Mouse (Mus musculus) brown adipose tissue, adult 24 weeks (tissue): Measurements from ENCODE around the gene S100a1. TPM values are rescaled to one million over a fixed set of nuclear protein-coding genes. Genes with fewer than 3 reads are reported as not detected.

Experiments
- H3K27ac ChIP-seq: fragments of 200-500 bp; replicated peaks from 2 replicates; pipeline ENCODE4 v1.5.1; 2012; ENCODE audit warnings: low read depth, mild to moderate bottlenecking, low read length
- H3K4me1 ChIP-seq: fragments of 200-500 bp; 2 replicates; pipeline ENCODE4 v1.6.1; 2012; ENCODE audit warnings: low read length, mixed read lengths; ENCODE audit not compliant: control insufficient read depth, insufficient read depth, insufficient read length
- H3K4me3 ChIP-seq: fragments of 200-500 bp; 2 replicates; pipeline ENCODE4 v1.5.1; 2012; ENCODE audit warnings: low read depth, mild to moderate bottlenecking, low read length, moderate library complexity; ENCODE audit not compliant: insufficient read depth
- polyA plus RNA-seq: library from polyadenylated mRNA; stranded (reverse); fragments of >200 nt; gene quantifications from 2 replicates; pipeline ENCODE4 v1.2.4, GENCODE M21; 2012; ENCODE audit not compliant: missing spikeins, insufficient read depth, insufficient read length

S100a1 gene
- 1,535 and 1,745 TPM in 2 replicates for polyA plus RNA-seq

GRCm38 (mm10) chr3:90513796-90514590 lies at the start of gene S100a1, which contains the start of gene S100a13:
TSS of gene S100a1 (minus strand) at chr3:90514392.
TSS of gene S100a13 (plus strand) at chr3:90514435.
- Histone ChIP-seq H3K4me1 (peaks cover 29% of the 10 kb centered on the region), H3K4me3 (peak within 1 kb of the TSS; percentile 77), H3K27ac (peak within 1 kb of the TSS; percentile 95)

GRCm38 (mm10) chr3:90560008-90560628 lies 45.9 kb upstream of the S100a1 start, which contains the start of gene S100a3:
TSS of gene S100a3 (plus strand) at chr3:90560578.
- no peak within 1 kb of the TSS for H3K4me3 ChIP-seq
- no peak within 1 kb of the TSS for H3K27ac ChIP-seq
- H3K4me1 ChIP-seq: no peaks in the 10 kb centered on the region; the same call in 1 of the 2 replicates

- Histone ChIP-seq H3K27ac (no peak overlapping the region), H3K4me3 (no peak overlapping the region), H3K4me1 (no peaks in the 10 kb centered on the region; the same call in 1 of the 2 replicates)
Observed at GRCm38 (mm10) chr3:90555954-90556353, 41.8 kb upstream of the S100a1 start.

GRCm38 (mm10) chr3:90552231-90552630 lies 38.0 kb upstream of the S100a1 start:
- Histone ChIP-seq H3K4me3 (no peak overlapping the region), H3K4me1 (peaks cover 3% of the 10 kb centered on the region), H3K27ac (no peak overlapping the region)

- H3K4me1 ChIP-seq: peaks cover 3% of the 10 kb centered on the region; the same call in 1 of the 2 replicates
- H3K4me3 ChIP-seq: no peak overlapping the region
- no peak overlapping the region for H3K27ac ChIP-seq
Observed at GRCm38 (mm10) chr3:90550421-90550790, 36.2 kb upstream of the S100a1 start.

- Histone ChIP-seq H3K27ac (no peak overlapping the region), H3K4me3 (no peak overlapping the region), H3K4me1 (peaks cover 3% of the 10 kb centered on the region; the same call in 1 of the 2 replicates)
Observed at GRCm38 (mm10) chr3:90549676-90550420, 35.7 kb upstream of the S100a1 start.

GRCm38 (mm10) chr3:90540904-90541303 lies 26.7 kb upstream of the S100a1 start:
- Histone ChIP-seq H3K27ac (peak overlapping the region; percentile 91), H3K4me1 (peaks cover 14% of the 10 kb centered on the region), H3K4me3 (peak overlapping the region; percentile 66)

- peak overlapping the region; percentile 82 for H3K27ac ChIP-seq
- H3K4me1 ChIP-seq: peaks cover 18% of the 10 kb centered on the region
- peak overlapping the region; percentile 69 for H3K4me3 ChIP-seq
Observed at GRCm38 (mm10) chr3:90537905-90538296, 23.7 kb upstream of the S100a1 start.

- Histone ChIP-seq H3K27ac (peak within 1 kb of the TSS; percentile 82), H3K4me3 (peak within 1 kb of the TSS; percentile 69), H3K4me1 (peaks cover 18% of the 10 kb centered on the region)
Observed at GRCm38 (mm10) chr3:90537141-90537904, 23.1 kb upstream of the S100a1 start, which contains the start of gene S100a16. TSS of gene S100a16 (plus strand) at chr3:90537254.

GRCm38 (mm10) chr3:90535446-90535845 lies 21.3 kb upstream of the S100a1 start:
- no peak overlapping the region for H3K4me3 ChIP-seq
- peaks cover 13% of the 10 kb centered on the region for H3K4me1 ChIP-seq
- no peak overlapping the region for H3K27ac ChIP-seq

- peaks cover 4% of the 10 kb centered on the region; the same call in 1 of the 2 replicates for H3K4me1 ChIP-seq
- no peak overlapping the region for H3K4me3 ChIP-seq
- H3K27ac ChIP-seq: no peak overlapping the region
Observed at GRCm38 (mm10) chr3:90531713-90532112, 17.5 kb upstream of the S100a1 start.

- Histone ChIP-seq H3K4me3 (no peak overlapping the region), H3K27ac (no peak overlapping the region), H3K4me1 (no peaks in the 10 kb centered on the region)
Observed at GRCm38 (mm10) chr3:90527291-90527873, 13.2 kb upstream of the S100a1 start.

GRCm38 (mm10) chr3:90526580-90526979 lies 12.4 kb upstream of the S100a1 start, which contains the start of gene S100a14:
TSS of gene S100a14 (plus strand) at chr3:90526856.
- H3K27ac ChIP-seq: no peak within 1 kb of the TSS
- no peaks in the 10 kb centered on the region for H3K4me1 ChIP-seq
- H3K4me3 ChIP-seq: no peak within 1 kb of the TSS

- no peak overlapping the region for H3K4me3 ChIP-seq
- no peaks in the 10 kb centered on the region for H3K4me1 ChIP-seq
- H3K27ac ChIP-seq: no peak overlapping the region
Observed at GRCm38 (mm10) chr3:90526076-90526475, 11.9 kb upstream of the S100a1 start.
